Mouse (Mus musculus): ENCODE results near the gene Ptx4. TPM values are rescaled to one million over a fixed set of nuclear protein-coding genes. Genes with fewer than 3 reads are reported as not detected.

Ptx4 gene
- total RNA-seq, 2 experiments from 2014 or later = 0.67 to 0.91 TPM

Other genes with a start within 250 kb of the Ptx4 start
- 10 to 100 TPM; 31.4 to 34.8 TPM for gene Nubp2, start 234.4 kb upstream of the Ptx4 start, total RNA-seq (2021)
- 10 to 100 TPM; 56.4 to 63.7 TPM for gene Spsb3, start 234.1 kb upstream of the Ptx4 start, total RNA-seq (2021)
- 10 to 100 TPM; 47.4 to 60.0 TPM for gene Eme2, start 225.7 kb upstream of the Ptx4 start, total RNA-seq (2021)
- gene Mrps34, start 225.6 kb upstream of the Ptx4 start, total RNA-seq (2021) = 10 to 100 TPM; 61.8 to 74.6 TPM
- gene Nme3, start 224.3 kb upstream of the Ptx4 start, total RNA-seq (2021) = 10 to 100 TPM; 41.4 to 54.3 TPM
- gene Mapk8ip3, start 183.8 kb upstream of the Ptx4 start, total RNA-seq (2021) = 100 to 1,000 TPM; 363 to 396 TPM
- 1 to 10 TPM; 4.8 to 5.7 TPM for gene Jpt2, start 160.1 kb upstream of the Ptx4 start, total RNA-seq (2021)
- gene Cramp1l, start 105.0 kb upstream of the Ptx4 start, total RNA-seq (2021) = 10 to 100 TPM; 28.6 to 29.0 TPM
- gene Ift140, start 104.7 kb upstream of the Ptx4 start, total RNA-seq (2021) = 10 to 100 TPM; 18.6 to 25.5 TPM
- 10 to 100 TPM in 1 of 2 experiments, 1 to 10 TPM in 1; 9.1 to 10.3 TPM for gene Tmem204, start 37.2 kb upstream of the Ptx4 start, total RNA-seq (2021)
- gene Telo2, start 4.8 kb upstream of the Ptx4 start, total RNA-seq (2021) = 10 to 100 TPM; 24.3 to 30.0 TPM
- gene Clcn7, start 12.6 kb downstream of the Ptx4 start, total RNA-seq (2021) = 10 to 100 TPM; 49.9 to 55.2 TPM
- gene Ccdc154, start 41.7 kb downstream of the Ptx4 start, total RNA-seq (2021) = under 1 TPM in 1 of 2 experiments, not detected in 1; 0.48 TPM
- not detected for gene Gm38655, start 54.7 kb downstream of the Ptx4 start, total RNA-seq (2021)
- gene BC003965, start 63.8 kb downstream of the Ptx4 start, total RNA-seq (2021) = 10 to 100 TPM; 20.3 to 20.6 TPM
- gene Unkl, start 67.6 kb downstream of the Ptx4 start, total RNA-seq (2021) = 10 to 100 TPM; 34.4 to 39.1 TPM
- gene Gnptg, start 119.4 kb downstream of the Ptx4 start, total RNA-seq (2021) = 10 to 100 TPM; 80.5 to 80.8 TPM
- 10 to 100 TPM; 21.9 to 26.2 TPM for gene Tsr3, start 119.4 kb downstream of the Ptx4 start, total RNA-seq (2021)
- 10 to 100 TPM; 12.3 to 24.4 TPM for gene Baiap3, start 135.6 kb downstream of the Ptx4 start, total RNA-seq (2021)
- gene Ube2i, start 153.9 kb downstream of the Ptx4 start, total RNA-seq (2021) = 100 to 1,000 TPM; 221 to 225 TPM
- gene Prss34, start 177.6 kb downstream of the Ptx4 start, total RNA-seq (2021) = not detected
- not detected for gene Prss28, start 187.9 kb downstream of the Ptx4 start, total RNA-seq (2021)
- gene Prss29, start 197.9 kb downstream of the Ptx4 start, total RNA-seq (2021) = not detected
- gene Tpsab1, start 224.8 kb downstream of the Ptx4 start, total RNA-seq (2021) = not detected
- not detected for gene Tpsb2, start 245.5 kb downstream of the Ptx4 start, total RNA-seq (2021)
- gene Tpsg1, start 248.5 kb downstream of the Ptx4 start, total RNA-seq (2021) = not detected